Mouse (Mus musculus) embryonic facial prominence, embryonic 13.5 days (tissue): ENCODE measurements around the gene Snai3. TPM values are rescaled to one million over a fixed set of nuclear protein-coding genes. Genes with fewer than 3 reads are reported as not detected.

ENCODE experiments used
- ATAC-seq: fragments of 200-750 bp; cut with Nextera tagmentation; 2 replicates; pipeline ENCODE4 v1.8.0; 2017; ENCODE audit warnings: low read depth; ENCODE audit not compliant: insufficient number of reproducible peaks, insufficient read depth, low FRiP score, low TSS enrichment
- H3K27ac ChIP-seq: fragments of 300-500 bp; sonication (generic); 2 replicates; pipeline ENCODE4 v1.5.1; 2015; ENCODE audit warnings: moderate library complexity, mild to moderate bottlenecking, inconsistent platforms
- H3K27me3 ChIP-seq: fragments of 300-500 bp; sonication (generic); 2 replicates; pipeline ENCODE4 v1.6.1; 2015; ENCODE audit warnings: mild to moderate bottlenecking, inconsistent platforms
- H3K36me3 ChIP-seq: fragments of 300-500 bp; sonication (generic); 2 replicates; pipeline ENCODE4 v1.6.1; 2015; ENCODE audit warnings: mild to moderate bottlenecking, inconsistent platforms
- H3K4me1 ChIP-seq: fragments of 300-500 bp; sonication (generic); 2 replicates; pipeline ENCODE4 v1.6.1; 2015; ENCODE audit warnings: inconsistent platforms
- H3K4me2 ChIP-seq: fragments of 300-500 bp; sonication (generic); 2 replicates; pipeline ENCODE4 v1.6.1; 2015; ENCODE audit warnings: moderate library complexity, mild to moderate bottlenecking, inconsistent platforms
- H3K4me3 ChIP-seq: fragments of 300-500 bp; sonication (generic); 2 replicates; pipeline ENCODE4 v1.5.1; 2015; ENCODE audit warnings: mild to moderate bottlenecking, inconsistent platforms
- H3K9ac ChIP-seq: fragments of 300-500 bp; sonication (generic); 2 replicates; pipeline ENCODE4 v1.6.1; 2015; ENCODE audit warnings: mild to moderate bottlenecking, inconsistent platforms
- H3K9me3 ChIP-seq: fragments of 300-500 bp; sonication (generic); 2 replicates; pipeline ENCODE4 v1.6.1; 2016; ENCODE audit warnings: inconsistent platforms
- WGBS: fragments of 180-500 bp; shearing (Covaris S2); methylation state at CpG from one replicate; pipeline ENCODE4 v1.1.7; 2015; ENCODE audit warnings: mixed read lengths; 5-methylcytosine and 5-hydroxymethylcytosine counted together
- polyA plus RNA-seq: library from polyadenylated mRNA; unstranded; fragments of >200 nt; fragmentation: Nextera tagmentation; extraction: Ambion mirVana; gene quantifications from 2 replicates; pipeline ENCODE4 v1.2.1, GENCODE M21; 2015

The Snai3 gene
- polyA plus RNA-seq, 1 experiment from 2014 or later: 1.2 TPM

- Histone ChIP-seq H3K9me3 (no peaks in the 10 kb centered on the region), H3K9ac (no peak overlapping the region), H3K27me3 (no peaks in the 10 kb centered on the region), H3K27ac (no peak overlapping the region), H3K4me1 (peaks cover 12% of the 10 kb centered on the region), H3K36me3 (0 out of 2 replicates have a peak, but pooled peaks cover 12% of the 10 kb centered on the region), H3K4me2 (no peak overlapping the region), H3K4me3 (no peak overlapping the region)
- WGBS: 92% methylated on average over 7 of the region's 7 CpGs
- ATAC-seq: no peak
Observed at GRCm38 (mm10) chr8:122427607-122428006, 32.9 kb downstream of the Snai3 start.

DNA sequence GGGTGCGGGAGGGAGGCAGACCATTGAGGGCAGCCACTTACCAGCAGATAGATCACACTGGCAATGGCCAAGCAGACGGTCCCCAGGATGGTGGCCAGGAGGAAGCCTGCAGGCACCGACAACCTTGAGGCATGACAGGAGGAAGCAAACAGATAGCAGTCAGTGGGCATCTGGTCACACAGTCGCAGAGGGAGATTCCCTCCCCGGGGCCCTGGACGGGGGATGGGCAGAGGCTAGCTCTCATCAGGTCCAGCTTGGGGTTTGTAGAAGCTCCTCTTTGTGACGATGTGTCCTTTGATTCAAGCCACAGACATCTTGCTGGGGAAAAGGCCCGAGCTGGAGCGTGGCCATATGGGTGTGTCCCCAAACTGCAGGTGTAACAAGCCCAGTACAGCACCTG is 34.4 kb downstream of the Snai3 start:
- Histone ChIP-seq H3K4me2 (no peak overlapping the region), H3K9ac (no peak overlapping the region), H3K4me3 (no peak overlapping the region), H3K36me3 (0 out of 2 replicates have a peak, but pooled peaks cover 12% of the 10 kb centered on the region), H3K9me3 (no peaks in the 10 kb centered on the region), H3K4me1 (no peaks in the 10 kb centered on the region), H3K27ac (no peak overlapping the region), H3K27me3 (no peaks in the 10 kb centered on the region)
- no peak for ATAC-seq
- 81% methylated on average over 9 of the region's 9 CpGs for WGBS

DNA sequence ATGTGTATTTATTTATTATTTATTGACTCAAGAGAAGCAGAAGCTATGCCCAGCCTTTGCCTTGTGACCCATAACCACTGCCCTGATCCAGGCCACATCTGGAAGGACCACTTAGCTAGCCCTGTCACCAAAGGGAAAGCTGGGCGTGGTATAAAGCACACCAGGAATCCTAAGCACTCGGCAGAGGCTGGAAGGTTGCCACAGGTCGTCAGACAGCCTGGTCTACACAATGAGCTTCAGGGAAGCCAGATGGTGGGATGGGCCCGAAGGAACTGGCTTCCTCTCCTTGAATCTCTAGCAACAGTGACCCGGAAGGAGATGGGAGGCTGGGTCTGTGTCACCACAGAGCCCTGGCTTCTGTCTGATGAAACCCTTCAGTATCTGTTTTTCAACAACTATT is 36.9 kb downstream of the Snai3 start:
- Histone ChIP-seq H3K27me3 (no peaks in the 10 kb centered on the region), H3K4me1 (no peaks in the 10 kb centered on the region), H3K9me3 (no peaks in the 10 kb centered on the region), H3K4me2 (no peak overlapping the region), H3K27ac (no peak overlapping the region), H3K4me3 (no peak overlapping the region), H3K36me3 (peaks cover 23% of the 10 kb centered on the region), H3K9ac (no peak overlapping the region)
- WGBS: 56% methylated on average over 5 of the region's 5 CpGs
- ATAC-seq: no peak

DNA sequence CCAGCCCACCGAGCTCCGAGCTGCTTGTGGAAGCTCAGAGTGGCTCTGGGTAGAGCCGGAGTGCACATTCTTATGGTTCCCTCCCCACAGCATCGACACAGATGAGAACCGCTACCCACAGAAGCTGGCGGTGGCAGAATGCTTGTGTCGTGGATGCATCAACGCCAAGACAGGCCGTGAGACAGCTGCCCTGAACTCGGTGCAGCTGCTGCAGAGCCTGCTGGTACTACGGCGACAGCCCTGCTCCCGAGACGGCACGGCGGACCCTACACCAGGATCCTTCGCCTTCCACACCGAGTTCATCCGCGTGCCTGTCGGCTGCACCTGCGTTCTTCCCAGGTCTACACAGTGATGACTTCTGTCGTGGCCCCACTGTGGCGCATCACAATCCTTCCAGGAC is 37.3 kb downstream of the Snai3 start:
- H3K4me3 ChIP-seq: no peak overlapping the region
- no peak for ATAC-seq
- no peaks in the 10 kb centered on the region for H3K4me1 ChIP-seq
- H3K4me2 ChIP-seq: no peak overlapping the region
- no peak overlapping the region for H3K27ac ChIP-seq
- no peaks in the 10 kb centered on the region for H3K27me3 ChIP-seq
- H3K9ac ChIP-seq: no peak overlapping the region
- 87% methylated on average over 24 of the region's 24 CpGs for WGBS
- H3K36me3 ChIP-seq: peaks cover 27% of the 10 kb centered on the region
- no peaks in the 10 kb centered on the region for H3K9me3 ChIP-seq

DNA sequence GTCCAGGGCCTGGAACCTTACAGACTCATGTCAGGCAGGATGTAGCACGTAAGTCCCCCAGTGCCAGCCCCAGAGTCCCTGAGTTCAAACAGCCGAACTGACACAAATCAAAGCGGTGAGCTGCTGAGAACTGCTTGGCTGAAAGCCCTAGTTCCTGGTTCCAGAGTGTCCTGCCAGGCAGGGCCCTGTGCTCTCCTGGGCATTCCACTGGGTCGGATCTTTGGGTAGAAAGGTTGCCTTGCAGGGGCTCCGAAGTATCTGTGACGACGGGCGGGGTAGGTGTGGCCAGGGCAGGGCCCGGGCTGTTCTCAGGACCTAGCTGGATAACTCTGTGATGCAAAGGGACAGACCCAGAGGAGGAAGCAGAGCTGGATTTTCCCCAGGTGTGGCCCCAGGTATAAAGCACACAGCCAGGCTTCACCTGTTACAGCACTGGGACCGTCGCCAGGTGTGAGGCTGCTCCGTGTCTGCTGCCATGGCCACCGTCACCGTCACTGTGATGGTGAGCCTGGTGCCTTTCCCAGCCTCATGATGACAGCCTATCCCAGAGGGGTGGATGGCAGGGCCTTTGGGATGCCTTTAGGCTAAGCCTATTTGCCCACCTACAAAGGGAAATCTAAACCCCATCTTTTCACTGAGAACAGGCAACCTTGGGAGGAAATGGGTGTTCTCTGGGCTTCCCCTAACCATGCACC is 39.0 kb downstream of the Snai3 start, which contains the start of gene Il17c:
TSS of gene Il17c (plus strand) at position 645 of the 695 bp plus-strand sequence.
- WGBS: 79% methylated on average over 14 of the region's 14 CpGs

DNA sequence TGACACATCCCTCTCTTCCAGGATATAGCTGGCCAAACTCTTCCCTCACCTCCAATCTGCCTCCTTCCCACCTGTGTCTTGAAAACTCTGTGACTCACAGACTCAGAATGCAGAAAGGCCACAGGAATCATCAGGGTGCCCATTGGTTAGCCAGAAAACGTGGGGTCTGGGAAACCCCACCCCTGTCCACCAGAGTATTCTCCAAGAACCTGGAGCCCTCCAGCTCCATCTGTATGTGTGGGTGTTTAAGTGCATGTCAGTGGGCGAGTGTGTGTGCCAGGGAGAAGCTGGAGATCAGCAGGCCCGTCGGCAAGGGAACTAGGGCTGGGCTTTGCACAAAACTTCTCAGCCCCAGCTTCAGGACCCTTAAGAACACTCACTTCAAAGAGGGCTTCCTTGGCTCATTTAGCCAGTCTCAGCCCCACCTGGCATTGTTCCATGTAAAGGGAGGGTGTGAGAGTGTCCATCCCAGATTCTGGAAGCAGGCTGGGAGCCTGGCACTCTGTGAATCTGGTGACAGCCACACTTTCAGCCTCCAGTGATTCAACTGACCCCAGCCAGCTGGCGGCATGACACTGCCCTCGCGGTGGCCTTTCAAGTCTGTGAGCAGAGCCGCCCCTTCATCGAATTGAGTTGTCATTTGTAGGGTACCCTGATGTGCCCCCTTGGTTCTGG is 40.5 kb downstream of the Snai3 start:
- no peak for ATAC-seq
- no peak overlapping the region for H3K4me3 ChIP-seq
- no peaks in the 10 kb centered on the region for H3K27me3 ChIP-seq
- no peak overlapping the region for H3K4me2 ChIP-seq
- no peak overlapping the region for H3K9ac ChIP-seq
- H3K36me3 ChIP-seq: peaks cover 44% of the 10 kb centered on the region
- no peaks in the 10 kb centered on the region for H3K9me3 ChIP-seq
- H3K27ac ChIP-seq: 0 out of 2 replicates have a peak overlapping the region, but pooled peaks have one; percentile 8
- H3K4me1 ChIP-seq: no peaks in the 10 kb centered on the region
- 75% methylated on average over 9 of the region's 9 CpGs for WGBS

More for the DNA sequence above, 39.0 kb downstream of the Snai3 start, which contains the start of gene Il17c:
- ATAC-seq: no peak
- Histone ChIP-seq H3K27ac (no peak within 1 kb of the TSS), H3K9me3 (no peaks in the 10 kb centered on the region), H3K4me2 (no peak within 1 kb of the TSS), H3K9ac (no peak within 1 kb of the TSS), H3K27me3 (no peaks in the 10 kb centered on the region), H3K4me3 (no peak within 1 kb of the TSS), H3K4me1 (no peaks in the 10 kb centered on the region), H3K36me3 (peaks cover 39% of the 10 kb centered on the region)

DNA sequence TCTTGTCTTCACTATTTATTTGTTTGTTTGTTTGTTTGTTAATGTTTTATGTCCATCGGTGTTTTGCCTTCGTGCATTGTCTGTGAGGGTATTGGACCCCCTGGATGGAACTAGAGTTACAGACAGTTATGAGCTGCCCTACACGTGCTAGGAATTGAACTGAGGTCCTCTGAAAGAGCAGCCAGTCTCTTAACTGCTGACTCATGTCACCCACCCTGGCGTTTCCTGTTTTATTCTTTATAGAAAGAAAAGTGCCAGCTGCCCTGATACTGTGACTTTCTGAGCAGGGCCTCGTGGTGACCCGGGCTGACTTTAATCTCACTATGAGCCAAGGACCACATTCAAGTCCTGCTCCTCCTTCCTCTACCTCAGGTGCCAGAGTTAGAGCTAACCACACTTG is 45.0 kb downstream of the Snai3 start:
- H3K4me1 ChIP-seq: no peaks in the 10 kb centered on the region
- WGBS: 92% methylated on average over 6 of the region's 6 CpGs
- no peak overlapping the region for H3K27ac ChIP-seq
- H3K36me3 ChIP-seq: peaks cover 89% of the 10 kb centered on the region
- no peaks in the 10 kb centered on the region for H3K27me3 ChIP-seq
- H3K9me3 ChIP-seq: no peaks in the 10 kb centered on the region
- H3K4me2 ChIP-seq: no peak overlapping the region
- ATAC-seq: no peak
- no peak overlapping the region for H3K4me3 ChIP-seq
- no peak overlapping the region for H3K9ac ChIP-seq

DNA sequence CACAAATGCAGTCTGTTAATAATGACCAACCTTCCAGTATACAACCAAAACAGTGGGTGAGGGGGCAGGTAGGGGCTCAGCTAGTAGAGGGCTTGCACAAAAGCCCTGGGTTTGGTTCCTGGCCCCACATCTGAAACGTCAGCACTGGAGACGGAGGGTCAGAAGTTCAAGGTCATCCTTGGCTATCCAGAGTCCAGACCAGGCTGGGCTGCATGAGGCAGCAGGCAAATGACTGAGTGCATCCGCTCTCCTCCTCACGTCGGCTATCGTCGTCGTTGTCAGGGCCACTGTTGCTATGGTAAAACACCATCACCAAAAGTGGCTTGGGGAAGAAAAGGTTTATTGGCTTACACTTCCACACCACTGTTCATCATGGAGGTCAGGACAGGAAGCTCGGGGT is 46.2 kb downstream of the Snai3 start:
- 86% methylated on average over 9 of the region's 9 CpGs for WGBS
- Histone ChIP-seq H3K27me3 (no peaks in the 10 kb centered on the region), H3K9me3 (no peaks in the 10 kb centered on the region), H3K9ac (no peak overlapping the region), H3K4me3 (no peak overlapping the region), H3K36me3 (peaks cover 95% of the 10 kb centered on the region), H3K4me1 (no peaks in the 10 kb centered on the region), H3K4me2 (no peak overlapping the region), H3K27ac (no peak overlapping the region)
- ATAC-seq: no peak

DNA sequence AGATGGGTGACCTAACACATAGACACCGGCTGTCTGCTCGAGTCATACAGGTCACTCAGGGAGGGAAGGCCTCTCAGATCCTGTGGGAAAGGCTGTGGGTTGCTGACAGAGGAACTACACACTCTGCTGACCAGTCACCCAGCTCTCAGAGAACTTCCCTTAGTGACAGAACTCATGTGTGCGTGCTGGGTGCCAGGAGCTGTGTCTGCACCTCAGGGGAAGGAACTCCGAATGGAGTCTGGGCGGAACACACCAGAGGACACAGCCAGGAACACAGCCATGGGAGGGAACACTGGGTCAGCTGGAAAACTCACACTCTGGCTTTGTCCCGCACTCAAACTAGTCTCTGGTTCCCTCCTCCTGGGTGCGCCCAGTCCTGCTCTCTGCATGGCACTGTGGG is 52.9 kb downstream of the Snai3 start:
- H3K36me3 ChIP-seq: peaks cover 99% of the 10 kb centered on the region
- no peaks in the 10 kb centered on the region for H3K27me3 ChIP-seq
- WGBS: 94% methylated on average over 7 of the region's 7 CpGs
- H3K4me3 ChIP-seq: no peak overlapping the region
- no peak overlapping the region for H3K9ac ChIP-seq
- H3K9me3 ChIP-seq: no peaks in the 10 kb centered on the region
- H3K4me1 ChIP-seq: no peaks in the 10 kb centered on the region
- H3K4me2 ChIP-seq: no peak overlapping the region
- no peak for ATAC-seq
- H3K27ac ChIP-seq: no peak overlapping the region

- Histone ChIP-seq H3K27me3 (no peaks in the 10 kb centered on the region), H3K36me3 (peaks cover 99% of the 10 kb centered on the region), H3K4me1 (no peaks in the 10 kb centered on the region), H3K27ac (no peak overlapping the region), H3K9me3 (no peaks in the 10 kb centered on the region), H3K9ac (no peak overlapping the region), H3K4me3 (no peak overlapping the region), H3K4me2 (no peak overlapping the region)
- ATAC-seq: no peak
- 91% methylated on average over 9 of the region's 9 CpGs for WGBS
Observed at GRCm38 (mm10) chr8:122405146-122405805, 55.3 kb downstream of the Snai3 start.
